Mouse (Mus musculus) thymus, postnatal 25 days (tissue): ENCODE results near the gene Qsox1.
A peak's percentile ranks its signal among the peaks of the same experiment; 100 is the strongest.

ENCODE experiments used
- DNase-seq: peaks from one replicate; pipeline ENCODE4 v3.0.0; 2022

Qsox1 gene

GRCm38 (mm10) chr1:155812581-155813499 is at the start of gene Qsox1:
Qsox1 (minus strand) TSS chr1:155812889.
- DNase-seq, result peak; percentile 87

- DNase-seq, result no peak
Measured at GRCm38 (mm10) chr1:155854926-155855702, 42.4 kb upstream of the Qsox1 start.

- no peak for DNase-seq
Measured at GRCm38 (mm10) chr1:155853009-155853408, 40.3 kb upstream of the Qsox1 start.

- no peak for DNase-seq
Measured at GRCm38 (mm10) chr1:155844235-155844634, 31.5 kb upstream of the Qsox1 start.

GRCm38 (mm10) chr1:155843538-155843937 is 30.8 kb upstream of the Qsox1 start:
- DNase-seq, result no peak

- no peak for DNase-seq
Measured at GRCm38 (mm10) chr1:155835667-155836066, 23.0 kb upstream of the Qsox1 start.

- no peak for DNase-seq
Measured at GRCm38 (mm10) chr1:155833610-155834009, 20.9 kb upstream of the Qsox1 start.

GRCm38 (mm10) chr1:155831958-155832357 is 19.3 kb upstream of the Qsox1 start:
- DNase-seq, result no peak

GRCm38 (mm10) chr1:155830861-155831260 is 18.2 kb upstream of the Qsox1 start:
- no peak for DNase-seq

- no peak for DNase-seq
Measured at GRCm38 (mm10) chr1:155827703-155828295, 15.1 kb upstream of the Qsox1 start.

GRCm38 (mm10) chr1:155826803-155827395 is 14.2 kb upstream of the Qsox1 start:
- no peak for DNase-seq

GRCm38 (mm10) chr1:155825940-155826716 is 13.4 kb upstream of the Qsox1 start:
- no peak for DNase-seq

- no peak for DNase-seq
Measured at GRCm38 (mm10) chr1:155820646-155821045, 8.0 kb upstream of the Qsox1 start.

GRCm38 (mm10) chr1:155816167-155816566 is 3.5 kb upstream of the Qsox1 start:
- DNase-seq, result no peak

- no peak for DNase-seq
Measured at GRCm38 (mm10) chr1:155811995-155812580, 601 bp downstream of the Qsox1 start.

- DNase-seq, result no peak
Measured at GRCm38 (mm10) chr1:155810616-155811015, 2.1 kb downstream of the Qsox1 start.

GRCm38 (mm10) chr1:155809706-155810442 is 2.8 kb downstream of the Qsox1 start:
- no peak for DNase-seq

GRCm38 (mm10) chr1:155808261-155808660 is 4.4 kb downstream of the Qsox1 start:
- DNase-seq, result no peak

GRCm38 (mm10) chr1:155805607-155806006 is 7.1 kb downstream of the Qsox1 start:
- no peak for DNase-seq

- DNase-seq, result no peak
Measured at GRCm38 (mm10) chr1:155801014-155801991, 11.4 kb downstream of the Qsox1 start.
